Mouse (Mus musculus) lung, postnatal 0 days (tissue): Measurements from ENCODE around the gene Camta1. TPM values are rescaled to one million over a fixed set of nuclear protein-coding genes. Genes with fewer than 3 reads are reported as not detected.

Experiments
- ATAC-seq: fragments of 200-750 bp; cut with Nextera tagmentation; 2 replicates; pipeline ENCODE4 v1.8.0; 2017; ENCODE audit warnings: moderate library complexity
- DNase-seq: peaks from one replicate; pipeline ENCODE4 v3.0.0-alpha.2; 2016; ENCODE audit warnings: low spot score
- H3K27ac ChIP-seq: fragments of 300-500 bp; sonication (generic); 2 replicates; pipeline ENCODE4 v1.5.1; 2014; ENCODE audit warnings: antibody characterized with exemption, mild to moderate bottlenecking, low read length, mixed read lengths
- H3K27me3 ChIP-seq: fragments of 300-500 bp; sonication (generic); replicated peaks from 2 replicates; pipeline ENCODE4 v1.6.1; 2014; ENCODE audit warnings: low read length, mixed read lengths; ENCODE audit not compliant: insufficient read depth
- H3K36me3 ChIP-seq: fragments of 300-500 bp; sonication (generic); 2 replicates; pipeline ENCODE4 v1.6.1; 2014; ENCODE audit warnings: low read length, mixed read lengths; ENCODE audit not compliant: insufficient read depth
- H3K4me1 ChIP-seq: fragments of 300-500 bp; sonication (generic); 2 replicates; pipeline ENCODE4 v1.6.1; 2014; ENCODE audit warnings: antibody characterized with exemption, low read depth, low read length, mixed read lengths; ENCODE audit not compliant: insufficient read depth
- H3K4me2 ChIP-seq: fragments of 300-500 bp; sonication (generic); replicated peaks from 2 replicates; pipeline ENCODE4 v1.6.1; 2014; ENCODE audit warnings: low read depth, mild to moderate bottlenecking, low read length, moderate library complexity, mixed read lengths
- H3K4me3 ChIP-seq: fragments of 300-500 bp; sonication (generic); 2 replicates; pipeline ENCODE4 v1.5.1; 2014; ENCODE audit warnings: low read depth, low read length
- H3K9ac ChIP-seq: fragments of 300-500 bp; sonication (generic); replicated peaks from 2 replicates; pipeline ENCODE4 v1.6.1; 2014; ENCODE audit warnings: low read depth, mild to moderate bottlenecking
- H3K9me3 ChIP-seq: fragments of 300-500 bp; sonication (generic); 2 replicates; pipeline ENCODE4 v1.6.1; 2016; ENCODE audit warnings: low read length, mixed read lengths
- CTCF ChIP-seq: IDR thresholded peaks from 2 replicates; pipeline ENCODE4 v1.5.1; 2016; ENCODE audit warnings: antibody characterized with exemption, mild to moderate bottlenecking
- EP300 ChIP-seq: IDR thresholded peaks from 2 replicates; pipeline ENCODE4 v1.6.1; 2016; ENCODE audit warnings: antibody characterized with exemption, mild to moderate bottlenecking, control low read depth
- WGBS: fragments of 180-500 bp; shearing (Covaris S2); extraction: QIAGEN DNeasy Blood & Tissue Kit; methylation state at CpG from one replicate; pipeline ENCODE4 v1.1.7; 2014; 5-methylcytosine and 5-hydroxymethylcytosine counted together
- polyA plus RNA-seq: library from polyadenylated mRNA; unstranded; fragments of >200 nt; fragmentation: Nextera tagmentation; extraction: Ambion mirVana; gene quantifications from 2 replicates; pipeline ENCODE4 v1.2.1, GENCODE M21; 2015

Camta1 gene
- polyA plus RNA-seq, 1 experiment from 2014 or later = 86.4 TPM

DNA sequence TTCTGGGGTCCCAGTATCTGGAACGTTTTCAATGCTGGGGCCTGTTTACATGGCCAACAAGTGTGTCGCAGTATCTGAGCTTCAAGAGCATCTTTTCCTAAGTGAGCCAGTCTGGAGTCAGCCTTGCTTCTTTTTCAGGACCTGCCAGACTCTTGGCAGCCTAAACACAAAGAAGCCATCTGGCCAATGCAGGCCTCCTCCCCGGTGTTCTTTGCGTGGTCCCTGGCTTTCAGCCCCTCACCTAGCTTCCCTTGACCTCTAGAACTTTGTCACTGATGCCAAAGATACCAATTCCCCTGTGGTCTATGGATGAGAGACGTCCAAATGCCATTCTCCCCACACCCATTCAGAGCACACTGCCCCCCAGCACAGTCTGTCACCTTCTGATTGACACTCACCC, 289.0 kb downstream of the Camta1 start:
- Histone ChIP-seq H3K9ac (no peak overlapping the region), H3K36me3 (no peaks in the 10 kb centered on the region), H3K27ac (no peak overlapping the region), H3K4me3 (no peak overlapping the region), H3K27me3 (no peaks in the 10 kb centered on the region), H3K4me2 (no peak overlapping the region), H3K9me3 (no peaks in the 10 kb centered on the region), H3K4me1 (no peaks in the 10 kb centered on the region)
- 59% methylated on average over 5 of the region's 5 CpGs for WGBS
- ATAC-seq (no peak), DNase-seq (no peak)
- TF ChIP-seq CTCF (no peak), EP300 (no peak)

DNA sequence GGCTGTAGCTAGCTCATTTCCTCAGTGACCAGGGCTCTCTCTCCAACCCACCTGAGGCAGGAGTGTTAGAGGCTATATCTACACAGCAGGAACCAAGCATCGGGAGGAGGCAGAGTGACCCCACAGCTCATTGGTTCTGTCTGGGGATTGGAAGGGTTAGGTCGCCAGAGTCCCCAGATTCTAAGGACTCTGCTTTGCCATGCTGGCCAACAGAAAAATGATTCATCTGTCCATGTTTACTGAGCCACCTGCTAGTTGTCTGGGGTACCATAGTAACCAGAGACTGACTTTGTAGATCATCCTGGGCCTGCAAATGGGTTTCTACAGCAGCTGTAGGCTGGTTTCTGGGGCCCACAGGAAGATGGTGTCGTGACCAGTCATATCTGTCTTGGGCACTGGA, 292.1 kb downstream of the Camta1 start:
- DNase-seq (no peak), ATAC-seq (no peak)
- no peak overlapping the region for H3K4me3 ChIP-seq
- no peak overlapping the region for H3K27ac ChIP-seq
- no peaks in the 10 kb centered on the region for H3K36me3 ChIP-seq
- no peak overlapping the region for H3K4me2 ChIP-seq
- no peaks in the 10 kb centered on the region for H3K4me1 ChIP-seq
- H3K9ac ChIP-seq = no peak overlapping the region
- H3K9me3 ChIP-seq = no peaks in the 10 kb centered on the region
- no peak for TF ChIP-seq CTCF
- no peak for TF ChIP-seq EP300
- 76% methylated on average over 3 of the region's 3 CpGs for WGBS
- no peaks in the 10 kb centered on the region for H3K27me3 ChIP-seq

DNA sequence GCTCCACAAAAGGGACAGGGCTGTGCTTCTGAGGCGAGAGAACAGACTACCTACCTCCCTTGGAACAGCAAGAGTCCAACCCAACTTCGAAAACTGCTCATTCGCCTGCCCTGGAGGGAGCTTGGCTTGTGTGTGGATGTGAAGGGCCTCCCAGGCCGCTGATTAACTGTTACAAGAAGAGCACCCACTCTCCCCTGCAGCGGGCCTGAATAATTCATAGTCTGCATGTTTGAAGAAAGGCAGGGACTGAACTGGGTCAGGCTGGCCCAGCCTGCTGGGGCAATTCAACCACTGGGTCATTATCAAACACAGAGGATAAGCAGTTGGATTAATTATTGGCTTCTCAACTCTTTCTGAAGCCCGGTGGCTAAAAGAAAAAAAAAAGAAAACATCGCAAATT, 292.8 kb downstream of the Camta1 start:
- Histone ChIP-seq H3K36me3 (no peaks in the 10 kb centered on the region), H3K9ac (no peak overlapping the region), H3K4me1 (no peaks in the 10 kb centered on the region), H3K27ac (no peak overlapping the region), H3K9me3 (no peaks in the 10 kb centered on the region), H3K4me3 (no peak overlapping the region), H3K27me3 (no peaks in the 10 kb centered on the region), H3K4me2 (no peak overlapping the region)
- no peak for ATAC-seq
- no peak for DNase-seq
- 55% methylated on average over 7 of the region's 7 CpGs for WGBS
- TF ChIP-seq CTCF (no peak), EP300 (no peak)

DNA sequence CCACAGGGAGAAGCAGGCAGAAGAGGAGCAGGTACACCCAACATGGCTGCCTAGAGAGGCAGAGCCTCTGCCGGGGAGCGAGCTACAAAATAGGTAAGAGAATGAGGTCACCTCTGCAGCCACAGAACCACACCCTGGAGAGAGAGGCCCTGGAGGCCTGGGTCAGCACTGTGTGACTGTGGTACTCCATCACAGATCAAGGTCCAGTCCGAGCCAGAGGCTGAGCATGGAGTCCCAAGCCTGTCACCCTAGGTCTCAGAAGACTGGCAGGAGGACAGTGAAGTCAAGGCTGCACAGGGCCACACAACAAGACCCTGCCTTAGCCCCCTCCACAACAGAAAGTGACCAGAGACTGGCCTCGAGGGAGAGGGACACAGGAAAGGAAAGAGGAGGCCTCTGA, 294.6 kb downstream of the Camta1 start:
- H3K4me2 ChIP-seq = no peak overlapping the region
- H3K4me3 ChIP-seq = no peak overlapping the region
- H3K27me3 ChIP-seq = no peaks in the 10 kb centered on the region
- H3K9ac ChIP-seq = no peak overlapping the region
- no peak for ATAC-seq
- H3K27ac ChIP-seq = no peak overlapping the region
- DNase-seq = no peak
- TF ChIP-seq CTCF = no peak
- no peak for TF ChIP-seq EP300
- H3K9me3 ChIP-seq = no peaks in the 10 kb centered on the region
- no peaks in the 10 kb centered on the region for H3K4me1 ChIP-seq
- 66% methylated on average over 4 of the region's 4 CpGs for WGBS
- H3K36me3 ChIP-seq = no peaks in the 10 kb centered on the region

DNA sequence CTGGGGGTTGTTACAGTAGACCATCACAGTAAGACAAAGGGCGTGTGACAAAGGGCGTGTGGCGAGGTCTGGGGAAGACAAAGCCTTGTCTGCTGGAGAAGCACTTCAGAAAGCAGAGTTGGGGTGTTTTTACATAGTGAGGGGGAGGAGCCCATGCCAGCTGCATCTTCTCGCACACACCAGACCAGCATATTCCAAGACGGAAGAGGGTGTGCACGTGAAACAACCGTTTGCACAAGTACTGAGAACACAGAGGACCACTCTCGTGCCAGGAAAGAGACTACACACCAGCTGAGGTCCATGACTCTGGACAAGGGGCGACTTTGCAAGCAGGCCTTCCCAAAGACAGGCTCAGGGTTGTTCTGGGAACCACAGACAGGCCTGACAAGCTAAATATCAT, 306.2 kb downstream of the Camta1 start:
- ATAC-seq (peak; percentile 67), DNase-seq (peak; percentile 56)
- TF ChIP-seq CTCF (no peak), EP300 (no peak)
- WGBS = 41% methylated on average over 9 of the region's 9 CpGs
- Histone ChIP-seq H3K9me3 (no peaks in the 10 kb centered on the region), H3K4me2 (no peak overlapping the region), H3K4me1 (no peaks in the 10 kb centered on the region), H3K27ac (no peak overlapping the region), H3K27me3 (no peaks in the 10 kb centered on the region), H3K36me3 (no peaks in the 10 kb centered on the region), H3K9ac (no peak overlapping the region), H3K4me3 (no peak overlapping the region)

DNA sequence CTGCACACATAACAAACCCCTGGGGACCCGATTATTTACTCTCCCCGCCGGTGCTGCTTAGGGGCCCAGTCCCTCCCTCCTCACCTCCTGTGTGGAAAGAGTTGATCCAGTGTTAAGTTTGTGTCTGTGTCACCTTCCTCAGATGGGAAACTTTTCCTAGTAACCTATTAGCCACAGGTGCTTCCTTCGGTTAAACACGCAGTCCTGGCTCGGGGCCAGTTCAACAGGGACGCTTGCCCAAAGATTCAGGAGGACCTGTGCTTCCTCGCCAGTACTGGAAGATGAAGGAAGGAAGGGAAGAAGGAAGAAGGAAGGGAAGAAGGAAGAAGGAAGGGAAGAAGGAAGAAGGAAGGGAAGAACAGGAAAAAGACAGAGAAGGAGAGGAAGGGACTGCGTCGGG, 312.2 kb downstream of the Camta1 start:
- WGBS = 19% methylated on average over 10 of the region's 10 CpGs
- DNase-seq (no peak), ATAC-seq (no peak)
- Histone ChIP-seq H3K4me3 (no peak overlapping the region), H3K9ac (no peak overlapping the region), H3K36me3 (no peaks in the 10 kb centered on the region), H3K27me3 (no peaks in the 10 kb centered on the region), H3K27ac (no peak overlapping the region), H3K4me1 (no peaks in the 10 kb centered on the region), H3K4me2 (no peak overlapping the region), H3K9me3 (no peaks in the 10 kb centered on the region)
- TF ChIP-seq EP300 (no peak), CTCF (no peak)

DNA sequence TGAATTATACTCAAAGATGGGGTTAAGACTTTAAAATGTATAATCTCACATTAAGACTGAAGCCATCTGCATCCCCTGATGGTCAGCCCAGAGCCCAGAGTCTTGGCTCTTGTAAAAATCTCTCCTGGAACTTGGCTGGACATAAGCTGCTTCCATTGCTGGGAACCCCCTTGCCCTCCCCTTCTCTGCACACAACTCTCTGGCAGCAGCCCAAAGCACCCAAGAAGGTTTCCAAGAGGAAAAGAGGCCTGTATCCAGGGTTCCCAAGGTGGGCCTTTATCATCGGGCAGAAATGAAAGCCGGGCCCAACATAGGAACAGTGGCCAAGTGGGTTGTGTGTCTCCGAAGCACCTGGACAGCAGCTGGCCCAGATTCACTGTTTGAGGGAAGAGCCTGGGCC, 316.2 kb downstream of the Camta1 start:
- ATAC-seq = no peak
- no peaks in the 10 kb centered on the region for H3K9me3 ChIP-seq
- no peak overlapping the region for H3K27ac ChIP-seq
- H3K9ac ChIP-seq = no peak overlapping the region
- no peak overlapping the region for H3K4me3 ChIP-seq
- H3K27me3 ChIP-seq = no peaks in the 10 kb centered on the region
- H3K4me2 ChIP-seq = no peak overlapping the region
- WGBS = 55% methylated on average over 3 of the region's 3 CpGs
- DNase-seq = no peak
- TF ChIP-seq EP300 (no peak), CTCF (no peak)
- H3K4me1 ChIP-seq = no peaks in the 10 kb centered on the region
- no peaks in the 10 kb centered on the region for H3K36me3 ChIP-seq
